Mouse (Mus musculus): ENCODE data around the gene Hist1h2ap. TPM values are rescaled to one million over a fixed set of nuclear protein-coding genes. Genes with fewer than 3 reads are reported as not detected.
A peak's percentile ranks its signal among the peaks of the same experiment; 100 is the strongest.
"Not testable (repeated sequence)": the region's sequence is repeated elsewhere in the genome, so short reads cannot be mapped to it uniquely, and the experiment has no call there.

Hist1h2ap gene
- total RNA-seq, 2 experiments from 2014 or later, result 430 to 536 TPM

DNA sequence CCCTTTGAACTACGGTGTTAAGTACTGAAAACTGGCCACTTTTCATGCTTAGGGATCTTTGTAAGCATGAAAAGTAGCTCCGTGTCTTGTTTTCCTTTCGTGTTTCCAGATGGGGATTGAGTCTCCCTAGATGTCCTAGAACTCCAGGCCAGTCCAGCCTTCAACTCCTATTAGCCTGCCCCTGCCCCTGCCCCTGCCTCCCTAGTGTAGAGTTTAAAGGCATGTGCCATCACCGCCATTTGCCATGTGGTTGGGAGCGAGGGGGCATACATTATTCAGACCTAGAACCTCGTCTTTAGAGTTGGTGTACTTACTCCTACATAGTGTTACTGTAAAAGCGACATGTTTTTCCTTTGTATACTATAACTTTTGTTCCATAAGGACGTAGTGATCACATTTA lies 22.2 kb downstream of the Hist1h2ap start:
- DNase-seq, result not testable (repeated sequence)

DNA sequence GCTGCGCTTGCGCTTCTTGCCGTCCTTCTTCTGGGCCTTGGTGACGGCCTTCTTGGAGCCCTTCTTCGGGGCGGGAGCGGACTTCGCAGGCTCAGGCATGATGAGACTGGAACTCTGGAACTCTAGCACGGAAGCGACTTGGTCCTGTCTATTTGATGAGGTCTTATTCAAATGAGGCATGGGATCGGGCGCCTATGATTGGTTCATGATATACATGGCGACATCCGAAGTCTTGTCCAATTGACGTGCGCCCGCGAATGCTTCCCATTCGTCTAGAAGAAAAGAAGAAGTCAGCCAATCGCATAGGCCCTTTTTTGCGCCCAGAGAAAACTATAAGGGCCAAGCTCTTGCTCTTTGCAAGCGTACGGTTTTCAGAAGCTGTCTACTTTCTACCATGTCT lies 23.2 kb downstream of the Hist1h2ap start, which contains the start of the genes Hist1h2bq and Hist1h2ao:
Hist1h2bq (minus strand) TSS at position 125 of the 400 bp plus-strand sequence.
Hist1h2ao (plus strand) TSS at position 393 of the 400 bp plus-strand sequence.
- not testable (repeated sequence) for DNase-seq

DNA sequence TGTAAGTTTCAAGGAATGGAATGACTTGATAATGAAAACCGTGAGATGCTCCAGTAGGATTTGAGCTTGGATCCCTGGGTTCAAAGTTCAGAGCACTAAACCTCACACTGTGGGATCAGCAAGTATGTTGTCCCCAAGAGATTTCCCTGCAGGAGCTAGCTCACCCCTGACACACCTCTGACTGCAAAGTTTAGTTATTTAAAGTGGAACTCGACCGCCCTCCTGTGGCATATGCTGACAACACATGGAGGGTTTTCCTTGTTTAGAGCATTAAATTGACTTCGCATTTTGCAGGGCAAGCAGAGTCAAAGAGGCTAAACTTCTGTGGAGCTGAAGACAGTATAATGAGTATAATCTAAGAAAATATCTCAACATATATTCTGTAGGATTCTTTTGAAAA lies 30.2 kb downstream of the Hist1h2ap start:
- not testable (repeated sequence) for DNase-seq

DNA sequence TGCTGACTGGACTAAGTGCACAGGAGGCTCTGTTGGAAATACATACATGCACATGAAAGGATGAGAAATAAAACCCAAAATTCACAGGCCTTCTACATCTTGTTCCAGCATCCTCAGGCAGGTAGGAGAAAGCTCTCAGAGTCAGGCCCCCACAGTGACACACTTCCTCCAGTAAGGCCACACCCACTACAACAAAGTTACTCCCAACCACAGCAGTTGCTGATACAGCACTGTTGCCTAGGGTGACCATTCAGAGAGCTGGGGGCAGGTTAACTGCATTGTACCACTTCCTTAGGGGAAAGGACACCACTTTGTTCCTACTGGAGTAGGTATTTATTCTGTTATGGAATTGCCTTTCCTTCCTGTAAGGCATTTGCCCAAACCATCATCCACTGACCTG lies 36.1 kb downstream of the Hist1h2ap start:
- DNase-seq, result not testable (repeated sequence)

DNA sequence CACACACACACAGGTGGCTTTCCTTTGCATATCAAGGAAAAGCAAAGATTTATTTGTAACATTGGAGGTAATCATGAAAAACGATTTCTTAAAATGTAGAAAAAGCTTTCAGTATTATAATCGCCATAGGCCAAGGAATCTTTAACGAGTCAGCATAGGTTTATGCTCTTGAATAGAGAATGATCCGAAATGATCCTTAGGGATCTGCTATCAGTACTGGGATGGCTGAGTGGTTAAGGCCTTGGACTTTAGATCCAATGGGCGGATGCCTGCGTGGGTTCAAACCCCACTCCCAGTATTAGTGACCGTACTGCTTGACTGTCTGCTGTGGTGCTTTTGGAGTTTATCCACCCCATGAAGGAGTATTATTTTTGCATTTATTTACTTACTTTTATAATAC lies 37.7 kb downstream of the Hist1h2ap start:
- DNase-seq, result no peak

DNA sequence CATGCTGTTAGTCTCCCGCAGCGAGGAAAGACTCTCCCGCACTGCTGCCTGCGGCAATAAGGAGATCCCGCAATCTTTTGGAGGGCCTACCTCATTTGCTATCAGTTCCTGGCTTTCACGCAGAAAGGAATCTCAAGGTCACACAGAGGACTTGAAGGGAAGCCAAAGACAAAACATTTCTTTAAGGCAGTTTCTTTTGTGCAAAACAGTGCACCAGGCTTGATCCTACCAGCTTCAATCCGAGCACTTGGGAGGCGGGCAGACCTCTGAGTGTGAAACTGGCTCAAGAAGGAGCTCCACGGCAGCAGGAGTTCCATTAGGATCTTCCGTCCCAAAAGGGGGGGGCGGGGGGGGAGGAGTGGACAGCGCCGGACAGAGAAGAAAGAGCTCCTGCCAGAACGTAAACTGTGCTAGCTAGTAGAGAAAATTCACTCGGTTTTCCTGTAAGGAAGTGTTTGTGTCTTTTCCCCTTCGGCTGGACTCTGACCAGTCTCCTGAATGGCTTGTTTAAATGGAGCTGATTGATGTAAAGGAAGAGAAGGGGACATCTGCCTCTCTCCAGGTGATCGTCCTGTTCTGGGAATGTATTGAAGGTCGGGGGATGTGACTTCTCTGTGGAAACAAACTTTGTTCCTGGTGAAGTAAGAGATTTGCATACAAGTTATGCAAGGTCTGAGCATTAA lies 42.6 kb downstream of the Hist1h2ap start:
- peak; percentile 36 for DNase-seq

DNA sequence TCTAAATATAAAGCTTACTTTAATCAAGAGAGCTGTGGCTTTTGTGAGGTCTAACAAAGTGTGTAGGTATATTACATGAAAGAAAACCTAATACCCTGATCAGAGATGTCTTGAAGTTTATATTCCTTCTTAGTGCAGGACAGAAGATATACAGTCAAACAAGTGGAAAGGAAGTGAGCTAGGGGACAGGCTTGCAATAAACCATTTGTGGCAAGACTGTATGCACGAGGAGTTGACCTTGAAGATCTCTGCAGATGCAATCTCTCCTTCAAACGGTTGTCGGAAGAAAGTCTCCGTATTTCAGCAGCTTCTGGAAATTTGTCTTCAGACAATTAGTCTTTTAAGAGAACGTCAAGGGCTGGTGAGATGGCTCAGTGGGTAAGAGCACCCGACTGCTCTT lies 43.4 kb downstream of the Hist1h2ap start:
- no peak for DNase-seq

DNA sequence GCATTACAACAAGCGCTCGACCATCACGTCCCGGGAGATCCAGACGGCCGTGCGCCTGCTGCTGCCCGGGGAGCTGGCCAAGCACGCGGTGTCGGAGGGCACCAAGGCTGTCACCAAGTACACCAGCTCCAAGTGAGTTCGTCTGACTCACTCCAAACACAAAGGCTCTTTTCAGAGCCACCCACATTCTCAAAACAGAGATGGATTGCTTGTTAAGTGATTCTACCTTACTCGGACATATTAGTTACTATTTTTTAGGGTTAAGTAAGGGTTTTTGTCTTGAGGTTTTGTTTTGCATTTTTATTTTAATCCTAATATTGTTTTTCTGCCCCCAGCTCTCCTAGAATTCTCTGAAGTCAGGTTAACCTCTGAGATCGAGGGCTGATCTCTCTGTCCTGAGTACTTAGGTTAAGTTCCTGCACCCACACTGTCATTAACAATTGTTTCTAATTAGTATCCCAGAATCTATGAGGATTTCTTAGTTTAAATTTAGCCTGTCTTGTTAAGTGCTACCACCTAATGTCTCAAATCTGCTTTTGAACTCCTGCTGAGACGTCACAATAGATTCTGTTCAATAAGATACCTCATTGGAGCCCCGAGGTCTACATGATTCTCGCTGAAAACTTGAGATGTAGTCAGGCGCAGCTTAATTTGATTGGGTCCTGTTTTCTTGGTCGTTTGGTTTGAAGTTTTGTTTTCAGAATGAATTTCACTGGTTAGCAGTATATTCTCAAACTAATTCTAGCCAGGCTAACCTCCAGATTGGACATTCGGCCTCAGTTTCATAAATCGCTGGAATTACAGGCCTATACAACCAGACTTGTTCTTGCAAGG lies 45.3 kb downstream of the Hist1h2ap start:
- DNase-seq, result no peak

DNA sequence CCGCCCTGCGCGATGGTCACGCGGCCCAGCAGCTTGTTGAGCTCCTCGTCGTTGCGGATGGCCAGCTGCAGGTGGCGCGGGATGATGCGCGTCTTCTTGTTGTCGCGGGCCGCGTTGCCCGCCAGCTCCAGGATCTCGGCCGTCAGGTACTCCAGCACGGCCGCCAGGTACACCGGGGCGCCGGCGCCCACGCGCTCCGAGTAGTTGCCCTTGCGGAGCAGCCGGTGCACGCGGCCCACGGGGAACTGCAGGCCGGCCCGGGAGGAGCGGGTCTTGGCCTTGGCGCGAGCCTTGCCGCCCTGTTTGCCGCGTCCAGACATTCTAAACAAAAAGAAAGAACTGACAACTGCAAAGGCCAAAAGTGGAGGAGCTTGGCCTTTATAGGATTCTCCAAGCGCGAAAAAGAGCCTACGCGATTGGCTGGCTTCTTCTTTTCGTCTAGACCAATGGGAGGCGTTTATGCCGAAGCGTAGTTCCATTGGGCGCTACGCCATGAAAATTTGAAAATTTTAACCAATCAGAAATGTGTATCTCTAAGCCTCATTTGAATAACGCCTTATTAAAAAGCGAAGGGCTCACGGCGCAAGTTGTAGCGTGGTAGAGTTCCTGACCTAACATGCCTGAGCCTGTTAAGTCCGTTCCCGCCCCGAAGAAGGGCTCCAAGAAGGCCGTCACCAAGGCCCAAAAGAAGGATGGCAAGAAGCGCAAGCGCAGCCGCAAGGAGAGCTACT lies 46.2 kb downstream of the Hist1h2ap start, which contains the start of the genes Hist1h2an and Hist1h2bp:
Hist1h2an (minus strand) TSS at position 320 of the 731 bp plus-strand sequence.
Hist1h2bp (plus strand) TSS at position 563 of the 731 bp plus-strand sequence.
- peak; percentile 85 for DNase-seq

DNA sequence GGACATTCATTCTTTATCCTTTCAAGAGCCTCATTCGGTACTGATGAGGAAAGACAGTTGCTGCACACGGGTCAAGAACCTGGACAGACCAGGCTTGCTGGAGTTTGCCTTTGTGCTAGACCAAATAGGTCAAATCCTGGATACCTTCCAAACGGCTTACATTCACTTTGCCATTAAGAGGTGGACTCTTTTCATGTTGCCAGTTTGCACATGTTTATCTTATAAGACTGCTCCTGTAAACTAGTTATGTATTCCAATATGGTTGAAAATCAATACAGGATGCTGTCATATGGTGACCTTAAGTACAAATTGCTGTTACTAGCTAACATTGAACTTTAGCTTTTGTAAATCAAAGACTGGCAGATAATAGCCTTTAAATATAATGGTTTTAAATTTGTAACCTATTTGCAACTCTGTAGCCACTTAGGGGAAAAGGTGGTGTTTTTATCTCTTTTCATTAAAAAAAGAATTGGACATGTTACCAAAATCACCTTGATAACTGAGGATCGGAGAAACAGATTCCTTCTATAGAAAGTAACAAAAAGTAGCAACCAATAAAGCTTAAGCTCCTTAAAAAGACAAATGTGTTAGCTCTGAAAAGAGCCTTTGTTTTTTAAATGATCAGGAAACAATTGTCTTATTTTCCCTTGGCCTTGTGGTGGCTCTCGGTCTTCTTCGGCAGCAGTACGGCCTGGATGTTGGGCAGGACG lies 47.0 kb downstream of the Hist1h2ap start:
- DNase-seq, result no peak

DNA sequence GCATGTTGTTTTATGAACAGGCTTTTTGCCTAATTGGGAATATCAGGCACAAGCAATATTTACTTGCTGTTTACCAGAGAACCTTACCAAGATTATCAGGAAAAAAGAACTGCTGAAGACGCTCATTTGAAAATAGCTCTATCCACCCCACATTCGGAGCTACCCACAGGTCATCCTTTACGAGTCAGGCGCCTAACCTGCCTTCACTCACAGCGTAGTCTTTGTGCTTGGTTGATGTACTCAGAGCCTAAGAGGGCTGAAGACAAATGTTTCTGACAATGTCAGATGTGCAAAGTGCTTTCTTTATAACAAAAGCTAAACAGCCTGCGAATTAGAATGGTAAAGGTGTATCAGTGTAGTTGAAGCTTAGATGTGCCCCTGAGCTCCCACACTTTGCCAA lies 49.0 kb downstream of the Hist1h2ap start:
- no peak for DNase-seq

DNA sequence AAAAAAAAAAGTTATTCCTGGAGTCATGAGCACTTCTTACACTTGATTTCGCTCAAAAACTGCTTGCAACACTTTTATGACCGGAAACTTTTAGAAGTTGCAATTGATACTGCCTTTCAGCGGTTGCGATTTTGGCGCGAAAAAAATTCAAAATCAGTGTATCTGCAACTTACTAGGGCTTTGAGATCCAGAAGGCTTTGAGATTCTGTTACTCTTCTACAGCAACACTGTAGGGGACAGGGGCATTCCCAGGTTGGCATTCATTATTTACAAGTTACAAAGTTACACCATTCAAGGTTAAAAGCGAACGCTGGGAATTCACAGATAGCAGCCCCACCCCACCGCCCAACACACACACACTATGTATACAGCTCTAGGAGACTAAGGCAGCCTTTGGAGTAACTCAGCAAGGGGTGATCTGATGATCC lies 49.6 kb downstream of the Hist1h2ap start:
- peak; percentile 42 for DNase-seq

DNA sequence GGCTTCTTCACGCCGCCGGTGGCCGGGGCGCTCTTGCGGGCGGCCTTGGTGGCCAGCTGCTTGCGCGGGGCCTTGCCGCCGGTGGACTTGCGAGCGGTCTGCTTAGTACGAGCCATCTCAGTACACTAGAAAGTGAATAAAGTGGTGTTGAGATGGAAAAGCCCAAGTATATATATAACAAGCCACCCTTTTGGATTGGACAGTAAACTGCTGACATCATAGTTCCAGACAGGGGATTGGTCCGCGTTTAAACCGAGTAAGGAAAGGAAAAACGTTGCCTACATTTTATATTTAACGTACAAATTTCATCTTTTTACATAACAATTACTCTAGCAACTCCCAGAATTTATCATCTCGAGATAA lies 50.1 kb downstream of the Hist1h2ap start, which contains the start of gene Hist1h3i:
Hist1h3i (minus strand) TSS at position 116 of the 363 bp plus-strand sequence.
- peak; percentile 63 for DNase-seq

Small RNA genes lying within 50 kb of the gene (microRNA-seq; reads per million reads assigned to microRNA genes)
- not detected for gene Gm19658
- gene Gm44346, result not detected
- gene Gm44466, result not detected

Other genes starting within 250 kb of the Hist1h2ap start
- not detected for gene Olfr1362, start 219.5 kb downstream of the Hist1h2ap start, total RNA-seq (2021)
- gene Olfr11, start 191.0 kb downstream of the Hist1h2ap start, total RNA-seq (2021), result not detected
- not detected for gene Olfr1361, start 170.1 kb downstream of the Hist1h2ap start, total RNA-seq (2021)
- not detected for gene Olfr1360, start 156.1 kb downstream of the Hist1h2ap start, total RNA-seq (2021)
- not detected for gene Olfr1359, start 135.4 kb downstream of the Hist1h2ap start, total RNA-seq (2021)
- gene Hist1h2bl, start 117.4 kb downstream of the Hist1h2ap start, total RNA-seq (2021), result 100 to 1,000 TPM; 284 to 352 TPM
- gene Hist1h2ai, start 117.1 kb downstream of the Hist1h2ap start, total RNA-seq (2021), result 100 to 1,000 TPM; 304 to 363 TPM
- 100 to 1,000 TPM; 397 to 474 TPM for gene Hist1h3h, start 115.8 kb downstream of the Hist1h2ap start, total RNA-seq (2021)
- 100 to 1,000 TPM in 1 of 2 experiments, 10 to 100 TPM in 1; 83.1 to 103 TPM for gene Hist1h2bm, start 111.5 kb downstream of the Hist1h2ap start, total RNA-seq (2021)
- gene Hist1h4j, start 98.4 kb downstream of the Hist1h2ap start, total RNA-seq (2021), result 10 to 100 TPM; 63.1 to 70.2 TPM
- 100 to 1,000 TPM; 688 to 818 TPM for gene Hist1h4k, start 83.0 kb downstream of the Hist1h2ap start, total RNA-seq (2021)
- 100 to 1,000 TPM; 111 to 143 TPM for gene Hist1h2ak, start 79.7 kb downstream of the Hist1h2ap start, total RNA-seq (2021)
- gene Hist1h2bn, start 79.4 kb downstream of the Hist1h2ap start, total RNA-seq (2021), result 100 to 1,000 TPM; 174 to 201 TPM
- 100 to 1,000 TPM; 179 to 219 TPM for gene Hist1h1b, start 52.9 kb downstream of the Hist1h2ap start, total RNA-seq (2021)
- gene Hist1h3i, start 50.1 kb downstream of the Hist1h2ap start, total RNA-seq (2021), result 100 to 1,000 TPM; 296 to 332 TPM
- gene Hist1h2an, start 46.3 kb downstream of the Hist1h2ap start, total RNA-seq (2021), result 10 to 100 TPM; 69.2 to 73.2 TPM
- 100 to 1,000 TPM; 111 to 134 TPM for gene Hist1h2bp, start 46.0 kb downstream of the Hist1h2ap start, total RNA-seq (2021)
- gene Hist1h2bq, start 23.3 kb downstream of the Hist1h2ap start, total RNA-seq (2021), result 100 to 1,000 TPM; 207 to 275 TPM
- gene Hist1h2ao, start 23.0 kb downstream of the Hist1h2ap start, total RNA-seq (2021), result not detected
- gene Hist1h4m, start 21.8 kb downstream of the Hist1h2ap start, total RNA-seq (2021), result 100 to 1,000 TPM; 590 to 593 TPM
- gene Hist1h4n, start 1.3 kb downstream of the Hist1h2ap start, total RNA-seq (2021), result 100 to 1,000 TPM in 1 of 2 experiments, 10 to 100 TPM in 1; 81.5 to 146 TPM
- 100 to 1,000 TPM; 207 to 269 TPM for gene Hist1h2br, start 236 bp upstream of the Hist1h2ap start, total RNA-seq (2021)
- 1 to 10 TPM; 2.0 to 2.4 TPM for gene Zfp184, start 111.6 kb upstream of the Hist1h2ap start, total RNA-seq (2021)
- gene Pom121l2, start 147.7 kb upstream of the Hist1h2ap start, total RNA-seq (2021), result not detected
- gene Prss16, start 176.2 kb upstream of the Hist1h2ap start, total RNA-seq (2021), result not detected
- gene Hist1h2ah, start 202.1 kb upstream of the Hist1h2ap start, total RNA-seq (2021), result 100 to 1,000 TPM; 239 to 319 TPM
- 100 to 1,000 TPM; 299 to 338 TPM for gene Hist1h2bk, start 202.4 kb upstream of the Hist1h2ap start, total RNA-seq (2021)
- 100 to 1,000 TPM; 136 to 154 TPM for gene Hist1h4i, start 207.9 kb upstream of the Hist1h2ap start, total RNA-seq (2021)
- 100 to 1,000 TPM; 237 to 260 TPM for gene Hist1h2ag, start 209.4 kb upstream of the Hist1h2ap start, total RNA-seq (2021)
- 100 to 1,000 TPM; 170 to 209 TPM for gene Hist1h2bj, start 209.7 kb upstream of the Hist1h2ap start, total RNA-seq (2021)